Mouse (Mus musculus) CH12.LX (cell line): ENCODE data around the gene Tsku.

Source experiments
- CTCF ChIP-seq, 2 experiments: IDR thresholded peaks in 1 of 2; conservative IDR thresholded peaks in 1 of 2; 2 replicates each; pipeline ENCODE4 v1.5.1; 2011 to 2012; ENCODE audit warnings: low read depth in 2 of 2, low read length in 2 of 2, improper control_type of control experiment in 1 of 2, inconsistent platforms in 1 of 2, mild to moderate bottlenecking in 1 of 2, moderate library complexity in 1 of 2
- HCFC1 ChIP-seq: IDR thresholded peaks from 2 replicates; pipeline ENCODE4 v1.6.1; 2012; ENCODE audit warnings: low read depth, mild to moderate bottlenecking, inconsistent platforms, low read length, improper control_type of control experiment
- JUN ChIP-seq: IDR thresholded peaks from 2 replicates; pipeline ENCODE4 v1.6.1; 2011; ENCODE audit warnings: low read depth, mild to moderate bottlenecking, low read length, improper control_type of control experiment, moderate library complexity; ENCODE audit not compliant: insufficient read depth
- MAFK ChIP-seq: IDR thresholded peaks from 2 replicates; pipeline ENCODE4 v1.6.1; 2011; ENCODE audit warnings: low read length, improper control_type of control experiment; ENCODE audit not compliant: insufficient replicate concordance
- NRF1 ChIP-seq: IDR thresholded peaks from 2 replicates; pipeline ENCODE4 v1.6.1; 2014; ENCODE audit warnings: low read depth, mild to moderate bottlenecking, inconsistent platforms, low read length, improper control_type of control experiment, moderate library complexity
- POLR2A ChIP-seq: IDR thresholded peaks from 2 replicates; pipeline ENCODE4 v1.6.1; 2011; ENCODE audit warnings: low read depth, mild to moderate bottlenecking, improper control_type of control experiment, low read length
- TBP ChIP-seq: conservative IDR thresholded peaks from 2 replicates; pipeline ENCODE4 v1.6.1; 2011; ENCODE audit warnings: low read depth, low read length, improper control_type of control experiment
- TCF12 ChIP-seq: IDR thresholded peaks from 2 replicates; pipeline ENCODE4 v1.6.1; 2014; ENCODE audit warnings: low read depth, mild to moderate bottlenecking, inconsistent platforms, low read length, improper control_type of control experiment
- USF1 ChIP-seq: IDR thresholded peaks from 2 replicates; pipeline ENCODE4 v1.6.1; 2014; ENCODE audit warnings: low read depth, mild to moderate bottlenecking, inconsistent platforms, low read length, improper control_type of control experiment
- ZNF384 ChIP-seq: IDR thresholded peaks from 2 replicates; pipeline ENCODE4 v1.6.1; 2012; ENCODE audit warnings: low read depth, low read length, improper control_type of control experiment, inconsistent platforms

GRCm38 (mm10) chr7:98323288-98324019 is 37.7 kb downstream of the Tsku start:
- no peak for TF ChIP-seq POLR2A
- no peak for TF ChIP-seq CTCF (conservative IDR thresholded peaks at IDR 0.05 in 1 of 2, IDR thresholded peaks at IDR 0.05 in 1 of 2; ENCODE audit: low read depth in 2 of 2, low read length in 2 of 2)
- TF ChIP-seq HCFC1, result no peak
- no peak for TF ChIP-seq USF1
- TF ChIP-seq ZNF384, result no peak
- TF ChIP-seq NRF1, result no peak
- TF ChIP-seq TCF12, result no peak
- no peak for TF ChIP-seq MAFK
- TF ChIP-seq TBP, result no peak
- TF ChIP-seq JUN, result no peak
